Mouse (Mus musculus) kidney, embryonic 16.5 days (tissue): ENCODE data around the gene Wnt6. TPM values are rescaled to one million over a fixed set of nuclear protein-coding genes. Genes with fewer than 3 reads are reported as not detected.
"Not testable (repeated sequence)": the region's sequence is repeated elsewhere in the genome, so short reads cannot be mapped to it uniquely, and the experiment has no call there.

Experiments
- ATAC-seq: fragments of 200-750 bp; cut with Nextera tagmentation; 2 replicates; pipeline ENCODE4 v1.8.0; 2017; ENCODE audit warnings: moderate TSS enrichment; ENCODE audit not compliant: low FRiP score, low TSS enrichment
- H3K27ac ChIP-seq: fragments of 300-500 bp; sonication (generic); 2 replicates; pipeline ENCODE4 v1.5.1; 2014; ENCODE audit warnings: low read length
- H3K27me3 ChIP-seq: fragments of 300-500 bp; sonication (generic); 2 replicates; pipeline ENCODE4 v1.6.1; 2014; ENCODE audit warnings: low read length, control low read depth, mixed read lengths; ENCODE audit not compliant: insufficient read depth
- H3K36me3 ChIP-seq: fragments of 300-500 bp; sonication (generic); 2 replicates; pipeline ENCODE4 v1.6.1; 2014; ENCODE audit warnings: low read length, control low read depth, mixed read lengths; ENCODE audit not compliant: insufficient read depth
- H3K4me1 ChIP-seq: fragments of 300-500 bp; sonication (generic); 2 replicates; pipeline ENCODE4 v1.6.1; 2014; ENCODE audit warnings: low read length, control low read depth, mixed read lengths; ENCODE audit not compliant: insufficient read depth
- H3K4me2 ChIP-seq: fragments of 300-500 bp; sonication (generic); replicated peaks from 2 replicates; pipeline ENCODE4 v1.6.1; 2014; ENCODE audit warnings: low read depth, low read length
- H3K4me3 ChIP-seq: fragments of 300-500 bp; sonication (generic); 2 replicates; pipeline ENCODE4 v1.5.1; 2014; ENCODE audit warnings: mild to moderate bottlenecking, low read length
- H3K9ac ChIP-seq: fragments of 300-500 bp; sonication (generic); replicated peaks from 2 replicates; pipeline ENCODE4 v1.6.1; 2014; ENCODE audit warnings: low read length
- H3K9me3 ChIP-seq: fragments of 300-500 bp; sonication (generic); 2 replicates; pipeline ENCODE4 v1.6.1; 2016; ENCODE audit warnings: low read length, control low read depth
- WGBS: fragments of 180-500 bp; shearing (Covaris S2); extraction: QIAGEN DNeasy Blood & Tissue Kit; methylation state at CpG from one replicate; pipeline ENCODE4 v1.1.7; 2014; 5-methylcytosine and 5-hydroxymethylcytosine counted together
- polyA plus RNA-seq: library from polyadenylated mRNA; unstranded; fragments of >200 nt; fragmentation: Nextera tagmentation; extraction: Ambion mirVana; gene quantifications from 2 replicates; pipeline ENCODE4 v1.2.1, GENCODE M21; 2015

The Wnt6 gene
- polyA plus RNA-seq, 1 experiment from 2014 or later = 2.5 TPM

DNA sequence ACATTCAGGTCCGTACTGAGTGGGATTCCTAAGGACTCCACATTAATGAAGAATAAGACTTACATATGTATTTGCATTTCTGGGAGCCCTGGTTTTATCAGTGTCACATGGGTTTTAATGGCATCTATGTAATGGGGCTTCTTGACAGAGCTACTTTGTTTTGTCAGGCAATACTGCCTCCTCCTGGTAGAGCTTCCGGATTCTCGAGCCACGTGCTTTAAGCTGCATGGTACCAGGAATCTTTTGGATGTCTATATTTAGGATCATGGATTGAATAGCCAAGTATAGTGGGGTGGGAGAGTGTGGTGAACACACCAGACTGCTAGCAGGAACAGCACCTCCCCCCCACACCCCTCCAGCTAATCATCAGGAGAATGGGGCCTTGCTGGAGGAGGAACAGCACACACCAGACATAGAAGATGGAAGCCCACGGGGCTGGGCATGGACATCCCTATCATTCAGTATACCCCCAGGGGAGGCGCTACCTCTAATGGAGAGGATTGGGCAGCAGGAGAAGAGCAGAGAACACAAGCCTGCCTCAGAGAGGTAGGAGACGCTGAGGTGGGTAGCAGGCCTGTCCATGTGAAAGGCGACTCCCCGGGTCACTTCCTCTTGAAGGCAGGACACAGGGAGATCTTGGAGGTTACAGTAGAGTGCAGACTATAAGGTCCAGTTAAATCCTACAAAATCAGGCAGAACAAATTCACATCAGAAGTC, 43.4 kb downstream of the Wnt6 start:
- H3K27me3 ChIP-seq = peaks cover 9% of the 10 kb centered on the region
- ATAC-seq = no peak
- H3K4me3 ChIP-seq = no peak overlapping the region
- no peak overlapping the region for H3K9ac ChIP-seq
- WGBS = 70% methylated on average over 9 of the region's 9 CpGs
- H3K4me2 ChIP-seq = no peak overlapping the region
- H3K9me3 ChIP-seq = no peaks in the 10 kb centered on the region
- H3K36me3 ChIP-seq = no peaks in the 10 kb centered on the region
- no peak overlapping the region for H3K27ac ChIP-seq
- H3K4me1 ChIP-seq = peaks cover 10% of the 10 kb centered on the region; the same call in 1 of the 2 replicates

DNA sequence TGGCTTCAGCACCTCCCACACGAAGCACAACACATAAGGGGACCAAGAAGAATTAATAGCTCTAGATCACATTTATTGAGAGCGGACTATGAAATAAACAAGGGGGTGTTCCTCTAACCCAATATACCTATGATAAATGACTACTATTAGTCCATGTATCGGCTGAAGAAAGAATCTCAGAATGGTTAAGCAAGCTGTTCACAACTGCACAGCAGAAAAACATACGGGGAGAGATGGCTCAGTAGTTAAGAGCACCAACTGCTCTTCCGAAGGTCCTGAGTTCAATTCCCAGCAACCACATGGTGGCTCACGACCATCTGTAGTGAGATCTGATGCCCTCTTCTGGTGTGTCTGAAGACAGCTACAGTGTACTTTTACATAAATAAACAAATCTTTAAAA, 44.3 kb downstream of the Wnt6 start:
- H3K9me3 ChIP-seq, H3K4me2 ChIP-seq, ATAC-seq, H3K4me3 ChIP-seq, H3K27ac ChIP-seq, H3K9ac ChIP-seq, H3K36me3 ChIP-seq, H3K4me1 ChIP-seq, H3K27me3 ChIP-seq: not testable (repeated sequence)
- 74% methylated on average over 6 of the region's 6 CpGs for WGBS

- Histone ChIP-seq H3K4me3 (peak overlapping the region; percentile 71), H3K27ac (peak overlapping the region; percentile 86), H3K36me3 (no peaks in the 10 kb centered on the region), H3K27me3 (peaks cover 1% of the 10 kb centered on the region; the same call in 1 of the 2 replicates), H3K9ac (peak overlapping the region; percentile 87), H3K4me2 (peak overlapping the region; percentile 60), H3K9me3 (no peaks in the 10 kb centered on the region), H3K4me1 (peaks cover 10% of the 10 kb centered on the region; the same call in 1 of the 2 replicates)
- peak; percentile 90 for ATAC-seq
- 3% methylated on average over 38 of the region's 38 CpGs for WGBS
Measured at GRCm38 (mm10) chr1:74816612-74817199, 45.0 kb downstream of the Wnt6 start.

- peak overlapping the region; percentile 87 for H3K9ac ChIP-seq
- WGBS = 11% methylated on average over 14 of the region's 14 CpGs
- peak; percentile 8; the same call in 1 of the 2 replicates for ATAC-seq
- peak overlapping the region; percentile 60 for H3K4me2 ChIP-seq
- peaks cover 10% of the 10 kb centered on the region; the same call in 1 of the 2 replicates for H3K4me1 ChIP-seq
- no peaks in the 10 kb centered on the region for H3K36me3 ChIP-seq
- peak overlapping the region; percentile 71 for H3K4me3 ChIP-seq
- H3K27ac ChIP-seq = peak overlapping the region; percentile 86
- no peaks in the 10 kb centered on the region for H3K9me3 ChIP-seq
- H3K27me3 ChIP-seq = no peaks in the 10 kb centered on the region
Measured at GRCm38 (mm10) chr1:74817219-74817618, 45.5 kb downstream of the Wnt6 start.

DNA sequence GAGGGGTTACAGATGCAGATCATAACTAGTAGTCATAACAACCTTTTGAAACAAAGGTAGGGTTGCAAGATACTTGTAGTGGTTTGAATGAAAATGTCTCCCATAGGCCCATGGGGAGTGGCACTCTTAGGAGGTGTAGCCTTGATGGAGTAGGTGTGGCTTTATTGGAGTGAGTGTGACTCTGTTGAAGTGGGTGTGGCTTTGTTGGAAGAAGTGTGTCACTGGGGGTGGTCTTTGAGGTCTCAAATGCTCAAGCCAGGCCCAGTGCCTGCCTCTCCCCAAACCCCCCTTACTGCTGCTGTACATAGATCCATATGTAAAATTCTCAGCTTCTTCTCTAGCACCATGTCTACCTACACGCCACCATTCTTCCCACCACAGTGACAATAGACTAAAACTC, 46.8 kb downstream of the Wnt6 start:
- no peaks in the 10 kb centered on the region for H3K36me3 ChIP-seq
- no peak for ATAC-seq
- H3K4me2 ChIP-seq = no peak overlapping the region
- no peaks in the 10 kb centered on the region for H3K27me3 ChIP-seq
- peaks cover 10% of the 10 kb centered on the region; the same call in 1 of the 2 replicates for H3K4me1 ChIP-seq
- H3K27ac ChIP-seq = no peak overlapping the region
- WGBS = 100% methylated on average over 1 of the region's 1 CpGs
- H3K9ac ChIP-seq = no peak overlapping the region
- H3K4me3 ChIP-seq = no peak overlapping the region
- H3K9me3 ChIP-seq = no peaks in the 10 kb centered on the region

DNA sequence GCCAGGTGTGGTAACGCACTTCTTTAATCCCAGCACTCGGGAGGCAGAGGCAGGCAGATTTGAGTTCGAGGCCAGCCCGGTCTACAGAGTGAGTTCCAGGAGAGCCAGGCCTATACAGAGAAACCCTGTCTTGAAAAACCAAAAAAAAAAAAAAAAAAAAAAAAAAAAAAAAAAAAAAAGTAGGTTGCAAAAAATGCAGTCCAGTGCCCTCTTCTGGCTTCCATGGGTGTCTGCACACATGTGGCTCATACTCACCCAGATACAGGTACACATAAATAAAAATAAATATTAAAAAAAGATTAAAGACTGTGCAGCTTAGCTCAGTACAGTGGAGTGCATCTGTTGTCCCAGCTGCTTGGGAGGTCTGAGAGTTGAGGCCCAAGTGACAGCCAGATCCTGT, 51.9 kb downstream of the Wnt6 start:
- not testable (repeated sequence) for H3K4me3 ChIP-seq, H3K4me1 ChIP-seq, H3K4me2 ChIP-seq, H3K9ac ChIP-seq, H3K36me3 ChIP-seq, ATAC-seq, H3K27ac ChIP-seq, H3K27me3 ChIP-seq, H3K9me3 ChIP-seq
- 94% methylated on average over 4 of the region's 4 CpGs for WGBS

GRCm38 (mm10) chr1:74824518-74825302, 53.0 kb downstream of the Wnt6 start:
- Histone ChIP-seq H3K9ac (no peak overlapping the region), H3K4me1 (no peaks in the 10 kb centered on the region), H3K36me3 (no peaks in the 10 kb centered on the region), H3K9me3 (no peaks in the 10 kb centered on the region), H3K4me3 (no peak overlapping the region), H3K27me3 (no peaks in the 10 kb centered on the region), H3K4me2 (no peak overlapping the region), H3K27ac (no peak overlapping the region)
- 28% methylated on average over 14 of the region's 14 CpGs for WGBS
- ATAC-seq = no peak

- Histone ChIP-seq H3K4me2 (no peak overlapping the region), H3K36me3 (no peaks in the 10 kb centered on the region), H3K4me3 (no peak overlapping the region), H3K4me1 (no peaks in the 10 kb centered on the region), H3K27me3 (no peaks in the 10 kb centered on the region; the same call in 1 of the 2 replicates), H3K9ac (no peak overlapping the region), H3K27ac (no peak overlapping the region), H3K9me3 (no peaks in the 10 kb centered on the region)
- no peak for ATAC-seq
- 72% methylated on average over 9 of the region's 9 CpGs for WGBS
Measured at GRCm38 (mm10) chr1:74830061-74830460, 58.4 kb downstream of the Wnt6 start.

GRCm38 (mm10) chr1:74833255-74833654, 61.6 kb downstream of the Wnt6 start:
- no peaks in the 10 kb centered on the region for H3K36me3 ChIP-seq
- WGBS = 89% methylated on average over 3 of the region's 3 CpGs
- no peak overlapping the region for H3K4me3 ChIP-seq
- no peaks in the 10 kb centered on the region; the same call in 1 of the 2 replicates for H3K27me3 ChIP-seq
- no peak overlapping the region for H3K9ac ChIP-seq
- H3K27ac ChIP-seq = no peak overlapping the region
- no peak overlapping the region for H3K4me2 ChIP-seq
- no peak for ATAC-seq
- H3K9me3 ChIP-seq = no peaks in the 10 kb centered on the region
- no peaks in the 10 kb centered on the region for H3K4me1 ChIP-seq
